Mouse (Mus musculus): Measurements from ENCODE around the gene Setd3.
A peak's percentile ranks its signal among the peaks of the same experiment; 100 is the strongest.

The Setd3 gene

GRCm38 (mm10) chr12:108179246-108179320 is at the start of gene Setd3:
Setd3 (minus strand) TSS chr12:108179314.
- no peak for DNase-seq (ENCODE audit: inconsistent ontology term)

- no peak for DNase-seq (ENCODE audit: inconsistent ontology term)
These were observed 48.4 kb upstream of the Setd3 start for GRCm38 (mm10) chr12:108227527-108227926.

DNA sequence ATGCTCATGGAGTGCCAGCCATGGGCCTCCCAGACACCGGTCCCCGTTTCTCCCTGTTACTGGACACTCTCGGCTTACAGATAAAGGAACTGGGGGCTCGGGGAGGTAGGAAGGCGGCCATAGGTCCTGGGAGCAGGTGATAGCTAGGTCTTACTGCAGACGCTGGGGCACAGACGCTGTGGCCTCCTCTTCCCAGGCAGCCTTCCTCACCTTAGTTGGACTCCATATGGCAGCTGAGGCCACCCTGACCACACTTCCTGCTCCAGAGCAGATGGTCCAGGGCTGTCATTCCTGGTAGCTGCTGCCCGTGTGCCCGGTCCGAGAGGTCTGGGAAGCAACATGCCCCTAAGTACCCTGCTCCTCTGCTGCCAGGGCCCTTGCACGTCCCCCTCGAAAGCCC is 47.8 kb upstream of the Setd3 start:
- no peak for DNase-seq (ENCODE audit: inconsistent ontology term)

GRCm38 (mm10) chr12:108226216-108226615 is 47.1 kb upstream of the Setd3 start:
- no peak for DNase-seq (ENCODE audit: inconsistent ontology term)

GRCm38 (mm10) chr12:108225781-108226180 is 46.7 kb upstream of the Setd3 start:
- DNase-seq (ENCODE audit: inconsistent ontology term), result peak; percentile 38

- DNase-seq (ENCODE audit: inconsistent ontology term), result no peak
These were observed 44.2 kb upstream of the Setd3 start for GRCm38 (mm10) chr12:108223357-108223756.

GRCm38 (mm10) chr12:108221712-108222111 is 42.6 kb upstream of the Setd3 start:
- no peak for DNase-seq (ENCODE audit: inconsistent ontology term)

- DNase-seq (ENCODE audit: inconsistent ontology term), result peak; percentile 80
These were observed 42.1 kb upstream of the Setd3 start for GRCm38 (mm10) chr12:108221206-108221605.

DNA sequence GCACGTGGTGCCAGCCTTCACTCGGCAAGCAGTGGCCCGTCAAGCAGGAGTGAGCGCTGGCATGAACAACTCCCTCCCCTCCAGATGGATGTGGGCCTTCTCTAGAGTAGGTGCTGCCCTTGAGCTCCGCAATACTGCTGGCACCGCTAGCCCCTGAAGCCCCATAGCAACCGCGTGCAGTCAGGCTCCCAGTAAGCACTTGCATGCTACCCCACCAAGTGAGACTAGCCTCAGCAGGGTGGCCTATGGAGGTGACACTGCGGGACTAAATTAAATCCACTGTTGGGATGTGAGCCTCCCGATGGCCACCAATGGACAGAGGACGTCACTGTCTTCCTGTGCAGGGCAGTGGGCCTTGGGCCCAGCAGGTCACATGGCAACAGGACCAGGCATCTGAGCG is 41.5 kb upstream of the Setd3 start:
- peak; percentile 55 for DNase-seq (ENCODE audit: inconsistent ontology term)

DNA sequence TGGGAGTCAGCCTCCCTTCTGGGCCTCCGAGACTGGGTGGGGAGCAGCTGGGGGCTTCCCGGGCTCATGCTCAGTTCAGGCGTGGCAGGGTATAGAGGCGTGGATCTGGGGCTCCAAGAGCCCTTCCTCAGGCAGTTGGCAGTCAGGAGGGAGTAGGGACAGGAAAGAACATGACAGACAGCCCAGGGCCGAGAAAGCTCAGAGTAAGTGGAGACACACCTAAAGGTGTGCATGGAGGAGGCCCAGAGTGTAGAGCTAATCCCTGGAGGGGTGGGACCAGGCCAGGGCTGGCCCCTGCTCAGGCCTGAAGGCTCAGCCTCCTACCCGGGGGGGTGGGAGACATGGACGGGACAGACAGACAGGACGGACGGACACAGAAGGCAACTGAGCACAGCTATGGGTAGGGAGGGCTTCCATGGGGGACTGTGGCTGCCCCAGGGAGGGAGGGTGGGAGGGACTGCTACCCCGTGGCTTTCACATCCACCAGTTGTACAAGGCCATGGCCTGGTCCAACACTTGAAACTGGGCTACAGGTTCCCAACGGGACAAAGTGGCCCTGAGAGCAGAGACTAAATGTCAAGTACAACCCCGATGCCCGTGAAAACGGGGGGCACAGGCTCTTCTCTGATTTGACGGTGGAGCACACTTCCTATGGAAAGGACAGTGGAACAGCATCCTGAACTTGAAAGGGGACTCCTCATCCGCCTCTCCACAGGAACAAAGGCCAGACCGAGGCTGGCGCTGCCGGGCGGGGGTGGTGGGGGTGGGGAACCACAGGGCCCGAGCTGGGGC is 40.9 kb upstream of the Setd3 start:
- DNase-seq (ENCODE audit: inconsistent ontology term), result peak; percentile 53

DNA sequence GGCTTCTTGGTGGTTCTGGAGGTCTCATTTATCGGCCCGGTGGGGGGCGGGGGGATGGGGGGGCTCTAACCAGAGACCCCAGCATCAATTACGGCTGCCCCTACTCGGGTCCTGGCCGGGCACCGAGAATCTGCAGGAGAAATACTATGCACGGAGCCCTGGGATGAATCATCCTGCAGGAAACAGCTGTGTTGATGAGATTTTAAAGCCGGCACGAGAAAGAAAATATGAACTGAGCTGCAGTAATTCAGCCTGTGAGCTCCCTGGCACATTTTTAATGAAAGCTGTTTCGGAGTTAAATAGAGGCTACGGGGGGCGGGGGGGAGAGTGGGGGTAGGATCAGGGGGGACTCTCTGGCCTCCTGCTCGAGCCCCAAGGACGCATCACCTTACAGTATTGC is 40.0 kb upstream of the Setd3 start:
- DNase-seq (ENCODE audit: inconsistent ontology term), result peak; percentile 54

DNA sequence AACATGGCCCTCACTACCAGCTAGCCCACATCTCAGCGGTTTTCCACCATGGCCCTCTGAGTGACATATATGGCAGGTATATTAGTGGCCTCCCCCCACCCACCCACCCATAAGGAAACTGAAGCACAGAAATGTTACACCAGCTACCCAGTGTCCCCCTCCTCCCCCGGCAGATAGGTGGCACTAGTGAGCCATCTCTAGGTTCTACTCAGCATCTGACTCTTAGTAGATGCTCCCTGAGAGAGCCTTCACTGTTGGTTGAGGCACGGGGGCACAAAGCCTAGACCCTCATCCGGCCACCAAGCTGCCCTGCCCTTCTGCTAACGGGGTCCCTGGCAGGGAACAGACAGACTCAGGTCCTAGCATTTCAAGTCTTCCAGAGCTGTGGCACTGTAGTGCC is 38.5 kb upstream of the Setd3 start:
- peak; percentile 68 for DNase-seq (ENCODE audit: inconsistent ontology term)

DNA sequence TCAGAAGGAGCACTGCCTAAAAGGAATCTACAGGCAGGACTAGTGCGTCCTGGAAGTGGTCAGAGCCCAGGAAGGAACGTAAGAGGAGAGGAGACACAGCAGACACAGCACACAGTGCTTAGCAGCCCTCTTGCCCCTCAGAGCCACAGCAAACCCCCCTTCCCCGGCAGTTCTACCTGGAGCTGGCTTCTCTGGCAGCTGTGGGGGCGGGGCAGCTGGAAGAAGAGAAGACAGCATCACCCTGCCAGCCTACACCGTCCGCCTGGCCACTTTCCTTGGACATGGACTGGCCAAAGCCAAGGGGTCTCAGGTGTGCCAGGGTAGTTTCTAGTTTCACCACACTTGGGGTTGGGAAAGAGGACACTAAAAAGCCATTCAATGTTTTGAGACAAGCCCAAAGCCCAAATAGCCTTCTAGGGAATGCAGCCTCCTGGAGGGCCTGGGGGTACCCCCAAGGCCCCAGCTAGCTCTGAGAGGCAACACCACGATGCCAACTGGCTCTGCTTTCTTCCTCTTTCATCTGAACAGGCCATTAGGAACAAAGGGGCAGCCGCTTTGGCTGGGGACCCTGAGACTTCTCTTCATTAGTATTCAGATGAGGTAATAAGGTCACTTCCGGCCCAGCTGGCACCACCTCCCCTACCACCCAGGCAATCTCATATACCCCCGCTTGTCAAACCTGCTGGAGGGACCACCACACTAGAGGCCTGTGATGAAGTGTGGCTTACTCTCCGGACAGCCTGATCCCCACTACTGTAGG is 37.7 kb upstream of the Setd3 start:
- DNase-seq (ENCODE audit: inconsistent ontology term), result peak; percentile 56

GRCm38 (mm10) chr12:108215090-108215489 is 36.0 kb upstream of the Setd3 start:
- no peak for DNase-seq (ENCODE audit: inconsistent ontology term)

DNA sequence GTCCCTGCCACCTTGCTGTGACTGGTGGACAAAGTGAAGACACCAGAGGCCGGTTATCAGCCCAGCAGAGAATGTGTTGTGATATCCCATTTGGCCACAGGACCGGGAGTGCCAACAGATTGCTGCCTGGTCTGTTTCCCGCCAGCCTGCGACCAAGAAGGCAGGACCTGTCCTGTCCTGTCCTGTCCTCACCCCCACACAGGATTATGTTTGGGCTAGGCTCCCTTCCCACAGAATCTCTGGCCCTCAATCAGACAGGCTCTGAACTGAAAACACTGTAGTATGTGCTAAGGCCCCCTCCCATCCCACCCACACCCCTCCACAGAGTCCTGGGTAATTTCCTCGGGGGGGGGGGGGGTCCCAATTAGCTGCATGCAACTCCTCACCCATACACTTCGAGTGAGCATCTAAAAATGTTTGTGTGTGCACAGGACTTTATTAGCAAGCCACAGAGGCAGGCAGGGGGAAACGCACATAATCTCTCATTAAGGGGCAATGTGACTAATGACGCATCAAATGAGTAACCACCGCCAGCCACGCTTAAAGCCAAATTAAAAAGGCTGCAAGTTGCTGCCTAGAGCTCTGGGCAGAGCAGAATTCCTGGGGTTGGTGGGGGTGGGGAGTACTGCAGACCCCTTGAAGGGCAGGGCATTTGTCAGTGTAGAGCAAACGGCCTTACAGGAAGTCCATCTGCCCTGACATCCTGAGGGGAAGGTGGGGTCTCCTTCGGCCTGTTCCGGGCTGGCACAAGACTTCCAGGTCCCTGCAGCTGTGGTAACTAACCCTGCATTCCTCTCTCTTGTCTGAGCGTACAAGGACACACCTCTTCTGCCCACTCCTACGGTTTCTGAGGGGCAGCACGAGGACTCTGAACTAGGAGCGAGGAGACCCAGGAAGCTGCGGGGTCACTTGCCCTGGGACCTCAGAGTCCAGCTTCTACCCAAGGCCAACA is 34.3 kb upstream of the Setd3 start:
- peak; percentile 90 for DNase-seq (ENCODE audit: inconsistent ontology term)

- no peak for DNase-seq (ENCODE audit: inconsistent ontology term)
These were observed 33.4 kb upstream of the Setd3 start for GRCm38 (mm10) chr12:108212476-108212875.

DNA sequence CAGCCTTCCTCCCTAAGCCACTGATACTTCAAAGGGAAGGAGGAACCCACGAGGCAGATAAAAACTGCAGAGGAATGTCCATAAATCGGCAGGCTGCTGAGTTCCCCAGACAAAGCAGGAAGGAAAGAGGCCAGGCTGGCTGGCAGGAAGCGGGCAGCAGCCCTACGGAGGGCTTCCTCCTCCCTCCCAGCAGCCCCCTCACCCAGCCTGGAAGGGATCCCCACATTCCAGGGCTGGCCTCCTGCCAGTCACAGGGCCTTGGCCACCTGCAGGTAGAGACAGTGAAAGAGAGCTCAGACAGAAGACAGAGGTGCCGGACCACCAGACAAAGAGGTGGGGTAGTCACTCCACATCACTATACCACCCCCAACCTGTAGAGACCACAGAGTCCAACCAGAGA is 33.0 kb upstream of the Setd3 start:
- DNase-seq (ENCODE audit: inconsistent ontology term), result peak; percentile 48

DNA sequence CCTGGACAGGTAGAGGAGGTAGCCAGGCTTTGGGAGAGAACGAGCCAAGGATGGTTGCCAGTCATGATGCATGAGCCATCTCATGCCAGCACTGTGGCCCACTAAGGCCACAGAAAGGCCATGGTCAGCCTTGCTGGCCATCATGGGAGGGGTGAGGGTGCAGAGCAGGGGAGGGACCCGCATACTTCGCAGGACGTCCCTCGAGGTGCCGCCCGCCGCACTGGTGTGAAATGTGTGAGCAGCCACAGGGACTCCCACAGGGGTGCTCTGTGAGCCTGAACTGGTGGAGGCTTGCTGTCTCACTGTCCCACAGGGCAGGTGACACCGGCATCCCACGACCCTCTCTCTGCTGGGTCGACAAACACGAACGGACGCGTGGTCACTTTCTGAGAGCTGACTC is 31.5 kb upstream of the Setd3 start:
- no peak for DNase-seq (ENCODE audit: inconsistent ontology term)

- DNase-seq (ENCODE audit: inconsistent ontology term), result peak; percentile 93
These were observed 29.8 kb upstream of the Setd3 start for GRCm38 (mm10) chr12:108208726-108209438.

DNA sequence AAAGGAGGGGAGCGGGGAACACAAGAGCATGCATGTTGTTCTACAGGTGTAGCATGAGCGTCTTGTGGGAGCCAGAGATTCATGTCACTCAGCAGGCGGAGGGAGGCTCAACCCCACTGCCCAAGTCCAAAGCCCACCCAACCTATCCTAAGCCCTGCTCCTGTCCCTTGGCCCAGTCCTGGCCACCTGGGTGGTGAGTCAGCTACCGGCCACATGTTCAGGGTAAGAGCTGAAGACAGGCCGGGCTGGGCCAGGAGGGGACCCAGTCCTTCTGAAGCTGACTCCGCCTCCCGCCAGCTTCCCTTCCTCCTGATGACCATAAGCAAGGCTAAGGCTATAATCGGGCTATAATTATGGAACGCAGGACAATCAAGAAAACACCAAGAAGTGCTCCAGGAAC is 29.1 kb upstream of the Setd3 start:
- no peak for DNase-seq (ENCODE audit: inconsistent ontology term)

DNA sequence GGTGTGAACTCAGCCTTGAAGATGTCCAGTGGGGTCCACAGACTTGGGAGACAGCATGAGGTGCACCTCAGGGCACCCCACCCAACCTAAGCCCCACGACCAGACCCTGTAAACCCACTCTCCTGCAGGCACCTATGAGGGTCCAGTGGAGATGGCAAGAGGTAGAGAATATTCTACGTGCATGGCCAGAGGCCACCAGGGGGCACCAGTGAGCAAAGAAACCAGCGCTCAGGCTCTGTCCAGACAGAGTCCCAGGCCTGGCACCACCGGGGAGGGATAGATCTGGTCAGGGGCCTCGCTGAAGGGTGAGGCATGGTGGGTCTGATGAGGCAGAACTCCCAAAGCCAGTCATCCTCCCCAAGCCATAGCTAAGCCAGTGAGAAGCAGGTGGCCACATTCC is 27.5 kb upstream of the Setd3 start:
- peak; percentile 81 for DNase-seq (ENCODE audit: inconsistent ontology term)

DNA sequence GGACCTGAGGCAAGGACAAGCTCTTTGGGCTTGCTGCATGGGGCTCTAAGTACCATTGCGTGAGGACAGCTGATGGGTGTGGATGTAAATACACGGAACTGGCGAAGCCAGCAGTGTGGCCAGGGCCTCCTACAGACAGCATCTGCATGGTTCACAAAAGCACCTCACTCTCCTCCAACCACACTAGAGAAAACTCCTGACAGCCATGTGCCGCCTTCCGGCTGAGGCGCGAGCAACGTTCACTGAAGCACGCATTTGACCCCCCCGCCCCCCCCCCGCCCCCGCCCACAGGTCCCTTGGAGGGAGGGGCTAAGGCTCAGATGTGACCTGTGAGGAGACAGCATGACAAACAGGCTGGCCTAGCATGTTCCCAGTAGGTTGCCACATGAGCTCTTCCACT is 25.9 kb upstream of the Setd3 start:
- no peak for DNase-seq (ENCODE audit: inconsistent ontology term)
